Mouse (Mus musculus) ovary, adult 10 weeks (tissue): Measurements from ENCODE around the gene Gm14308. TPM values are rescaled to one million over a fixed set of nuclear protein-coding genes. Genes with fewer than 3 reads are reported as not detected.

Experiments
- polyA plus RNA-seq: library from polyadenylated mRNA; stranded (reverse); fragments of 350-450 nt; fragmentation: Illumina TruSeq; extraction: RNeasy Lipid Tissue Mini Kit (QIAGEN cat#74804); gene quantifications from one replicate; pipeline ENCODE4 v1.2.3, GENCODE M21; 2014

Gm14308 gene
- 30.0 TPM for polyA plus RNA-seq

GRCm38 (mm10) chr2:176636244-176636643, at the start of gene Gm14308:
TSS of gene Gm14308 (minus strand) at chr2:176636344.

GRCm38 (mm10) chr2:176670222-176670621, 34.1 kb upstream of the Gm14308 start, which contains the start of gene Zfp973:
TSS of gene Zfp973 (plus strand) at chr2:176670522.

Other genes starting within 250 kb of the Gm14308 start
- 10.9 TPM for gene Gm14435, start 212.8 kb downstream of the Gm14308 start, polyA plus RNA-seq
- 18.9 TPM for gene Gm14434, start 149.6 kb downstream of the Gm14308 start, polyA plus RNA-seq
- gene Zfp967, start 115.3 kb downstream of the Gm14308 start, polyA plus RNA-seq, result not detected
- 68.1 TPM for gene Zfp973, start 34.2 kb upstream of the Gm14308 start, polyA plus RNA-seq
- 165 TPM for gene Gm14305, start 72.0 kb upstream of the Gm14308 start, polyA plus RNA-seq
- gene Gm14295, start 162.3 kb upstream of the Gm14308 start, polyA plus RNA-seq, result 60.0 TPM
- gene Gm14408, start 194.8 kb upstream of the Gm14308 start, polyA plus RNA-seq, result not detected